Mouse (Mus musculus): ENCODE results near the gene Upb1. TPM values are rescaled to one million over a fixed set of nuclear protein-coding genes. Genes with fewer than 3 reads are reported as not detected.
"Not testable (repeated sequence)": the region's sequence is repeated elsewhere in the genome, so short reads cannot be mapped to it uniquely, and the experiment has no call there.

Upb1 gene
- polyA plus RNA-seq (2015; fragmentation: Nextera tagmentation; extraction: Ambion mirVana), result 4.3 TPM in 2 replicates

DNA sequence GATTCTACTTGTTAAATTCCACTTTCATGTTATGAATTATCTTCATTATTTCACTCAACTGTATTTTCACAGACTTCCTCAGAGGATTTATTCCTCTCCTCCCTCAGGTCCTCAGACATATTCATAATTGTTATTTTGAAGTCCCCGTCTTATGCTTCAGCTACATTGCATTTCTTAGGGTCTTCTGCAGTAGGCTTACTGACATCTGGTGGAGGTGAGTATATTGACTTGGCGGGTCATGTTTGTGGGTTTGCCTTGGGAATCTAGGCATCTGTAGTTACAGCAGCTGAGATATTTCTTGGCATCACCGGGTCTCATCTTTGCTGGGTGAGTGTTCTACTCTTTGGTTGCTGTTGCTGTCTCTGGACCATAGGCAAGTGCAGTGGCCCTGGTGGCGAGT, at the start of gene Upb1:
Upb1 (plus strand) TSS at position 158 of the 400 bp plus-strand sequence.
- no peak for ATAC-seq (ENCODE audit: insufficient read depth, low FRiP score, low read depth)
- no peak within 1 kb of the TSS for H3K4me3 ChIP-seq (replicated peaks)
- no peak within 1 kb of the TSS for H3K4me2 ChIP-seq
- H3K9me3 ChIP-seq, result no peaks in the 10 kb centered on the region
- H3K27ac ChIP-seq, result no peak within 1 kb of the TSS
- 0 out of 2 replicates have a peak, but pooled peaks cover 3% of the 10 kb centered on the region for H3K4me1 ChIP-seq
- no peak within 1 kb of the TSS for H3K9ac ChIP-seq
- H3K27me3 ChIP-seq (replicated peaks), result no peaks in the 10 kb centered on the region; the same call in 1 of the 2 replicates
- no peaks in the 10 kb centered on the region for H3K36me3 ChIP-seq
- 76% methylated on average over 4 of the region's 4 CpGs for WGBS

DNA sequence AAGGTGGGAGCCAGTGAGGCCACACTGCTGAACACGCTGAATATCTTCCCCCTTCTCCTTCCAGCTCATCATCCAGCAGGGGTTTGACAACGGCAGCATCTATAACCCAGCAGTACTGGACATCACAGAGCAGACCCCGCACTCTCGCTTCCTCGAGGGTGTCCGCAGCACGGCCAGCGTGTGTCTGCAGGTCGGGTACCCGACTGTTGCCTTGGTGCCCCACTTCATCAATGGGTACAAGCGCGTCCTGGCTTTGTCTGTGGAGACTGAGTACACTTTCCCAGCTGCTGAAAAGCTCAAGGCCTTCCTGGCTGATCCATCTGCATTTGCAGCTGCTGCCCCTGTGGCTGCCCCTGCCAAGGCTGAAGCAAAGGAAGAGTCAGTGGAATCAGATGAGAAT, 48.4 kb upstream of the Upb1 start:
- 91% methylated on average over 12 of the region's 12 CpGs for WGBS
- Histone ChIP-seq H3K27ac (no peak overlapping the region), H3K4me1 (no peaks in the 10 kb centered on the region), H3K4me3 (replicated peaks) (no peak overlapping the region), H3K9me3 (no peaks in the 10 kb centered on the region), H3K4me2 (no peak overlapping the region), H3K27me3 (replicated peaks) (no peaks in the 10 kb centered on the region), H3K36me3 (no peaks in the 10 kb centered on the region), H3K9ac (no peak overlapping the region)
- ATAC-seq (ENCODE audit: insufficient read depth, low FRiP score, low read depth), result no peak

DNA sequence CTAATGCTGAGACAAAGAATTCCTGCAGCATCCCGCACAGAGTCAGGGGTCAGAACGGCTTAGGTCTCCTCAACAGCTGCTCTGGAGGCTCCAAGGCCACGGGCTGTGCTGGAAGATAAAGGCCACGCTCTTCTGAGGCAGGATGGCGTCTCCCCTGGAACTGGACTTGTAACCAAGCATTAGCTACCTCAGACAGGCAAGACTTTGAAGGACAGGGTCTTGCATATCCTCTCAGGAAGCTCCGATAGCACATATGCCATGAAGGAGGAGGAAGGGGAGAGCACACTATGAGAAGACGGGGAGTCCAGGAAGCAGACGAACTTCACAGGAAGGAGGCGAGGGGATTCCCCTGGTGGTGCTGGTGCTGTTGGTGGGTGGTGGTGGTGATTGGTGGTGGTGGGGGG, 47.1 kb upstream of the Upb1 start:
- not testable (repeated sequence) for H3K27me3 ChIP-seq (replicated peaks); H3K4me2 ChIP-seq; H3K27ac ChIP-seq; H3K9me3 ChIP-seq; H3K4me1 ChIP-seq; H3K9ac ChIP-seq; H3K4me3 ChIP-seq (replicated peaks); ATAC-seq (ENCODE audit: insufficient read depth, low FRiP score, low read depth); H3K36me3 ChIP-seq
- WGBS, result 48% methylated on average over 9 of the region's 9 CpGs

DNA sequence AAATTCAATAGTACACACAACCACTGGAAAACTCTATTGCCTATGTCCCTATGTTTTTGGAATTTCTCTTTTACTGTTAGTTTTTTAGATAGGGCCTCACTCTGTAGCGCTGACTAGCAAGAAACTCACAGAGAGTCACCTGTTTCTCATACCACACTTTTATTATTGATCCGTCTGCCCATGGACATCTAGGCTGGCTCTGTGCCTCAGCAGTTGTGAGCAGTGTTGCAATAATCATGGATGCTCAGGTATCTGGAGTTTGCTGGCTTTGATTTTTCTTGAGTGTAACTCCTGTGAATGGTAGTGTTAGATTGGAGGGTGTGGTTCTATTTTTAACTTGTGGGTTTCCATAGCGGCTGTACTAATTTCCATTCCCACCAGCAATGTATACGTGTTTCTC, 45.6 kb upstream of the Upb1 start:
- H3K4me2 ChIP-seq, result no peak overlapping the region
- no peak overlapping the region for H3K27ac ChIP-seq
- no peaks in the 10 kb centered on the region for H3K36me3 ChIP-seq
- no peak for ATAC-seq (ENCODE audit: insufficient read depth, low FRiP score, low read depth)
- 60% methylated on average over 4 of the region's 4 CpGs for WGBS
- no peak overlapping the region for H3K4me3 ChIP-seq (replicated peaks)
- H3K27me3 ChIP-seq (replicated peaks), result no peaks in the 10 kb centered on the region
- H3K4me1 ChIP-seq, result no peaks in the 10 kb centered on the region
- H3K9ac ChIP-seq, result no peak overlapping the region
- no peaks in the 10 kb centered on the region for H3K9me3 ChIP-seq

DNA sequence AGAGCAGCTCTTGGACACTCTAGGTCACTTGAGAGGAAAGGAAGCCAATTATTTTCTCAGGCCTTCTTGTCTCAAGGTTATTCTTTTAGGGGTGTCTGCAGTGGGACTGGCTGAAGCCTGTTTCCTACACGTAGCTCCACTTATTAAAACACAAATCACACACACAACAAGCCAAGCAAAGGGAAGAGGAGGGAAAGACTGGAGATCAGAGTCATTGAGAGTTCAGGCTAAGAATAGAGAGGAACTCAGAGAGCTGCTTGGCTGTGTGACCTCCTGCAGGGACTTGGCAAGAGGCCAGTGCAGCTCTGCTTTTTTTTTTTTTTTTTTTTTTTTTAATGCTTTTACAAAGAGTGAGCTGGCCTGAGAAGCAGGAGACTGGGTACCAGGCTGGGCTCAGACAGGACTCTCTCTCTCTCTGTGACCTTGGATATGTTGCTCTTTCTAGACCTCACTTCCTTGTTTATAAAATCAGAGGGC, 36.7 kb upstream of the Upb1 start:
- H3K4me3 ChIP-seq (replicated peaks); H3K4me1 ChIP-seq; H3K4me2 ChIP-seq; H3K9ac ChIP-seq; H3K36me3 ChIP-seq; H3K27me3 ChIP-seq (replicated peaks); H3K9me3 ChIP-seq: not testable (repeated sequence)
- 24% methylated on average over 1 of the region's 1 CpGs for WGBS
- peak overlapping the region; percentile 28; the same call in 1 of the 2 replicates for H3K27ac ChIP-seq
- peak; percentile 84 for ATAC-seq (ENCODE audit: insufficient read depth, low FRiP score, low read depth)

DNA sequence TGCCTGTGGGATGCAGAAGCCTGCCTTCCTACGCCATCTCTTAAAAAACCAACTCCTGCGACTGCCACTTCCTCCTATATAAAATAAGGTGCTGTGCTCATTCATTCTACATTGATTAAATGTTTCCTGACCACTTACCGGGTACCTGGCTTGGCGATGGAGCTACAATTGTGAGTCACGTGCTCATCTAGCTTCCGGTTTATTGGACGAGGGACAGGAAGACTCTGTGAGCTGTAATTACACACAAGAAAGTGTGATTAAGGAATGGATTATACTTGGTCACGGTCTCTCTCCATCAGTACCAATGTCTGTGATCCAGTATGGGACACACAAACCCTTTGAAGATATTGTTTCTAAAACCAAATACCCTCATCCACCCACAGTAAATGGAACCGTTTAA, 36.1 kb upstream of the Upb1 start:
- H3K4me1 ChIP-seq, result no peaks in the 10 kb centered on the region
- 0 out of 2 replicates have a peak overlapping the region, but pooled peaks have one; percentile 10 for H3K4me2 ChIP-seq
- 75% methylated on average over 9 of the region's 9 CpGs for WGBS
- no peak overlapping the region for H3K4me3 ChIP-seq (replicated peaks)
- H3K9me3 ChIP-seq, result no peaks in the 10 kb centered on the region
- H3K27me3 ChIP-seq (replicated peaks), result no peaks in the 10 kb centered on the region
- no peak overlapping the region for H3K9ac ChIP-seq
- H3K27ac ChIP-seq, result peak overlapping the region; percentile 28; the same call in 1 of the 2 replicates
- peak; percentile 31; the same call in 1 of the 2 replicates for ATAC-seq (ENCODE audit: insufficient read depth, low FRiP score, low read depth)
- H3K36me3 ChIP-seq, result no peaks in the 10 kb centered on the region

DNA sequence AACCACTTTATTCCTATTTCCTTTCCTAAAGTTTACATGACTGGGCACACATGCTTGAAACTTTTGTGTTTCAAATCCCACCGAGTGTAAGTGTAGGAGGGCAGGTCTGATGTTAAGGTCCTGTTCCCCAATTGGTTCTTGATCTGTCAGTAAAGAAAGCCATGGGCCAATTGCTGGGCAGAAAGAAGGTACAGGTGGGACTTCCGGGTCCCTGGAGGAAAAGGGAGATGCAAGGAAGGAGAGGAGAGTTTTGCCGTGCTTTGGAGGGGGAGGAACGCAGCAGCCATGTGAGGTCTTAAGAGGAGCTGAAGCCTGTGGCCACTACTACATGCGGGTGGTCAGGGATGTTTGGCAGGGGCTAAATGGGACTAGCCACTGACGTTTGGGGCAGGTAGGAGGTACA, 35.7 kb upstream of the Upb1 start:
- no peak overlapping the region for H3K27ac ChIP-seq
- ATAC-seq (ENCODE audit: insufficient read depth, low FRiP score, low read depth), result no peak
- H3K4me1 ChIP-seq, result no peaks in the 10 kb centered on the region
- no peak overlapping the region for H3K9ac ChIP-seq
- H3K4me2 ChIP-seq, result 0 out of 2 replicates have a peak overlapping the region, but pooled peaks have one; percentile 10
- 39% methylated on average over 6 of the region's 6 CpGs for WGBS
- H3K4me3 ChIP-seq (replicated peaks), result 0 out of 2 replicates have a peak overlapping the region, but pooled peaks have one; percentile 14
- no peaks in the 10 kb centered on the region for H3K9me3 ChIP-seq
- H3K36me3 ChIP-seq, result no peaks in the 10 kb centered on the region
- no peaks in the 10 kb centered on the region for H3K27me3 ChIP-seq (replicated peaks)

DNA sequence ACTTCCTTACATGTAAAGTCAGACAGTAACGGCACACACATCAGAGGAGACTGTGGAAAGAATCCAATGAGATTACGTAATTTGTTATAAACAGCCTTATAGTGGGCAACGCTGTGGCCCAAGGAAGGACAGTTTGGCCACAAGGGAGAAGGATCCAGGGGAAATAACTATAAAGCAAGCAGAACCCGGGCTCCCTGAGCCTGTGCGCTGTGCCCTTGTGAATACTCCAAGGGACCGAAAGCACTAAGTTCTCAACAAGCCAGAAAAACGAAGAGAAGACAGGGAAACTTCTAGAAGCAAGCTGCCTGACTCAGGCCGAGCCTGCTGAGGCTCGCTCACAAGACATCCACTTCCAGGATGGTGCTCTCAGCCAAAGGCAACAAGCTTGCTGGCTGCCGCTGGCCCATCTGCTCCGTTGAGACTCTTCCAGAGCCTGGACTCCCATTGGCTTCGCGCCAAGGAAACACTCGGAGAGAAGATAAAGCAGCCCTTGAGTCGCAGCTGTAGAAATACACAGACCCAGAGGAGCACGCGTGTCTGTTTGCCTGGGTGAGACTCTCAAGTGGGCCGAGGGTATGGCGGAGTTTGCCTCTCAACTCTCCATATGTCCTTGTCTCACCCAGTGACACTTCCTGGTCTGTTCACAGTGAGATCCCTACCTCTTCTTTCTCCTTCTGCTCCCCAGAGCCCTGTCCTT, 27.1 kb upstream of the Upb1 start:
- not testable (repeated sequence) for H3K9ac ChIP-seq; H3K27me3 ChIP-seq (replicated peaks); H3K27ac ChIP-seq; H3K9me3 ChIP-seq; H3K4me3 ChIP-seq (replicated peaks); H3K4me2 ChIP-seq; H3K4me1 ChIP-seq; H3K36me3 ChIP-seq
- ATAC-seq (ENCODE audit: insufficient read depth, low FRiP score, low read depth), result peak; percentile 47; the same call in 1 of the 2 replicates
- 54% methylated on average over 13 of the region's 19 CpGs for WGBS

DNA sequence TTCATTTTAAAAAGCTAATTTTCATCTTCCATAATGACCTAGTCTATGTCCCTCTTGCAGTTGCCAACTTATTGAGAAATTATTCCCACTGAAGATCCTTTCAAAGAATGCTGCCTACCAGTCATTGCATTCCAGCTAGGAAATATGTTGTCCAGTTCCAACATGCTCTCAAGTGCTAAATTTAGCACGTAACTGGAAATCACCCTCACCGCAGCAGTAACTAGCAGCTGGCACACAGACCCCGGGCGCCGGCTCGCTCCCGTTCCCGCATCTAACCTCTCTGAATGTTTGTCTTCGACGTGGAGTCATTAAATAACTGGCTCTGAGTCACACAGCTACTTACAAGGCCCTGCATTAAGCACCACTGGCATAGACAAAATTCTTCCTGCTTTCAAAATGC, 22.2 kb upstream of the Upb1 start:
- WGBS, result 62% methylated on average over 10 of the region's 10 CpGs
- Histone ChIP-seq H3K27ac (no peak overlapping the region), H3K4me2 (no peak overlapping the region), H3K9me3 (no peaks in the 10 kb centered on the region), H3K36me3 (no peaks in the 10 kb centered on the region), H3K4me1 (no peaks in the 10 kb centered on the region), H3K4me3 (replicated peaks) (no peak overlapping the region), H3K9ac (no peak overlapping the region), H3K27me3 (replicated peaks) (no peaks in the 10 kb centered on the region)
- ATAC-seq (ENCODE audit: insufficient read depth, low FRiP score, low read depth), result no peak

DNA sequence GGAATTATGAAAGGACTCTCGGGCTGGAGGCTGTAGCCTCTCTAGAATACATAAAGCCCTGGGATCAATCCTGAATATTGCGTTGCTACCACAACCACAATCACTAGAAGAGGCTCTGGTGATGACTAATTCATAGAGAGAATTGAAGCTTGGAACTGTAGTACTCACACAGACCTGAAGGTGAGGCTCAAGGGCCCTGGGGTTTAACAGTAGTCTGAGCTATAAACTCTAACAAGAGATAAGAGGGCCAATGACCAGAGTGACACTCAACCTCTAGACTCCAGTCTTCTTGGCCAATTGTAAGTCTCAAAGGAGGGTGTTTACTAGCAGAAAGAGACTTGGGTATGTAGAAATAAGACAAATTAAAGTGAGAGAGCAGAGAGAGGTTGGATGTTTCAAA, 10.8 kb upstream of the Upb1 start:
- H3K27ac ChIP-seq, result no peak overlapping the region
- WGBS, result 70% methylated on average over 2 of the region's 2 CpGs

DNA sequence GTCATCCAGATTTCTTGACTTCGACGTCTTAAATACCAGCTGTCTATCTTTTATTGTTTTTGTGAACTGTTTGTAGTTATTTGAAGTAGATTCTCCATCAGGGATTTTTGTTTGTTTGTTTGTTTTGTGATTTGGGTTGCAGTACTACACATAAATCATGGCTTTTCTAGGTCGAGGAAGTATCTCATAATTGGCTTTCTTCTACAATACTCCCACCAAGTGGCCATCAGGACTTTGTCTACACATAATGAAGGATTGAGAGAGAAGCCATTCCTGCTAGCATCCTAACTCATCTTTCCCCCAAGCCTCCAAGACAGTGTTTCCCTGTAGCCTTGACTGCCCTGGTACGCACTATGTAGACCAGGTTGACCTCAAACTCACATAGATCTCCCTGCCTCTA, 10.1 kb upstream of the Upb1 start:
- no peak overlapping the region for H3K9ac ChIP-seq
- no peaks in the 10 kb centered on the region for H3K27me3 ChIP-seq (replicated peaks)
- no peak overlapping the region for H3K4me3 ChIP-seq (replicated peaks)
- no peaks in the 10 kb centered on the region for H3K36me3 ChIP-seq
- no peak overlapping the region for H3K27ac ChIP-seq
- WGBS, result 78% methylated on average over 4 of the region's 4 CpGs
- no peak overlapping the region for H3K4me2 ChIP-seq
- no peaks in the 10 kb centered on the region for H3K4me1 ChIP-seq
- H3K9me3 ChIP-seq, result no peaks in the 10 kb centered on the region
- ATAC-seq (ENCODE audit: insufficient read depth, low FRiP score, low read depth), result no peak

More for the DNA sequence above, 10.8 kb upstream of the Upb1 start:
- Histone ChIP-seq H3K4me3 (replicated peaks) (no peak overlapping the region), H3K9ac (no peak overlapping the region), H3K27me3 (replicated peaks) (no peaks in the 10 kb centered on the region), H3K9me3 (no peaks in the 10 kb centered on the region), H3K4me2 (no peak overlapping the region), H3K36me3 (no peaks in the 10 kb centered on the region), H3K4me1 (no peaks in the 10 kb centered on the region)
- ATAC-seq (ENCODE audit: insufficient read depth, low FRiP score, low read depth), result no peak

DNA sequence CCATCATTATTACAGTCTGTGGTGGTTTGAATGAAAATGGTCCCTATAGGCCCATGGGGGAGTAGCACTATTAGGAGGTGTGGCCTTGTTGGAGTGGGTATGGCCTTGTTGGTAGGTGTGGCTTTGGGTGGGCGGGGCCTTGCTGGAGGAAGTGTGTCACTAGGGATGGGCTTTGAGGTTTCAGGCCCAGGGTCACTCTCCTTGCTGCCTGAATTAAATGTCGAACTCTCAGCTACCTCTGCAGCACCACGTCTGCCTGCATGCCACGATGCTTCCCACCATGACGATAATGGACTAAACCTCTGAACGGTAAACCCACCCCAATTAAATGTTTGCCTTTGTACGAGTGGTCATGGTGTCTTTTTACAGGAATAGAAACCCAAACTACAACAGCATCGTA, 6.1 kb upstream of the Upb1 start:
- H3K27me3 ChIP-seq (replicated peaks), result no peaks in the 10 kb centered on the region
- no peak overlapping the region for H3K9ac ChIP-seq
- WGBS, result 83% methylated on average over 8 of the region's 8 CpGs
- H3K9me3 ChIP-seq, result no peaks in the 10 kb centered on the region
- ATAC-seq (ENCODE audit: insufficient read depth, low FRiP score, low read depth), result no peak
- H3K4me1 ChIP-seq, result 0 out of 2 replicates have a peak, but pooled peaks cover 3% of the 10 kb centered on the region
- H3K36me3 ChIP-seq, result no peaks in the 10 kb centered on the region
- no peak overlapping the region for H3K4me3 ChIP-seq (replicated peaks)
- H3K4me2 ChIP-seq, result no peak overlapping the region
- no peak overlapping the region for H3K27ac ChIP-seq

Data from stomach, embryonic 15.5 days (tissue).